Mouse (Mus musculus) olfactory bulb, adult 2 months (tissue): ENCODE data around the gene Rps11.

Source experiments
- CTCF ChIP-seq: fragments of 200-500 bp; IDR thresholded peaks from 2 replicates; pipeline ENCODE4 v1.5.1; 2012; ENCODE audit warnings: low read depth, mild to moderate bottlenecking, low read length, moderate library complexity; ENCODE audit not compliant: insufficient read depth
- POLR2A ChIP-seq: fragments of 200-500 bp; IDR thresholded peaks from 2 replicates; pipeline ENCODE4 v1.6.1; 2012; ENCODE audit warnings: mild to moderate bottlenecking, low read depth, low read length, moderate library complexity; ENCODE audit not compliant: insufficient read depth

GRCm38 (mm10) chr7:45092828-45093515 lies 31.3 kb downstream of the Rps11 start:
- TF ChIP-seq POLR2A (no peak), CTCF (no peak)
